Mouse (Mus musculus): ENCODE measurements around the gene Gys1. TPM values are rescaled to one million over a fixed set of nuclear protein-coding genes. Genes with fewer than 3 reads are reported as not detected.

Gene Gys1
- polyA plus RNA-seq, 1 experiment, result not detected

- no peak for TF ChIP-seq POLR2A (IDR thresholded peaks at IDR 0.05; ENCODE audit: insufficient read depth, low read depth, low read length)
- peak; percentile 49; the same call in 1 of the 2 replicates for TF ChIP-seq CTCF (IDR thresholded peaks at IDR 0.05; ENCODE audit: insufficient read depth, low read depth, low read length)
- peak overlapping the region; percentile 8; the same call in 1 of the 2 replicates for H3K4me3 ChIP-seq (ENCODE audit: insufficient read depth, low read depth, low read length)
- H3K27ac ChIP-seq (ENCODE audit: insufficient read depth, low read depth, low read length), result no peak overlapping the region
- peaks cover 7% of the 10 kb centered on the region for H3K4me1 ChIP-seq (ENCODE audit: control insufficient read depth, insufficient read depth, low read length)
- WGBS, result 35% methylated on average over 11 of the region's 11 CpGs
Measured at GRCm38 (mm10) chr7:45447325-45447990, 12.8 kb downstream of the Gys1 start.

GRCm38 (mm10) chr7:45449974-45450373 is 15.3 kb downstream of the Gys1 start:
- TF ChIP-seq POLR2A (IDR thresholded peaks at IDR 0.05; ENCODE audit: insufficient read depth, low read depth, low read length), result no peak
- TF ChIP-seq CTCF (IDR thresholded peaks at IDR 0.05; ENCODE audit: insufficient read depth, low read depth, low read length), result no peak
- no peak overlapping the region for H3K27ac ChIP-seq (ENCODE audit: insufficient read depth, low read depth, low read length)
- H3K4me3 ChIP-seq (ENCODE audit: insufficient read depth, low read depth, low read length), result no peak overlapping the region
- peaks cover 7% of the 10 kb centered on the region for H3K4me1 ChIP-seq (ENCODE audit: control insufficient read depth, insufficient read depth, low read length)
- 79% methylated on average over 1 of the region's 1 CpGs for WGBS

GRCm38 (mm10) chr7:45451344-45451982 is 16.8 kb downstream of the Gys1 start:
- H3K27ac ChIP-seq (ENCODE audit: insufficient read depth, low read depth, low read length), result peak overlapping the region; percentile 16; the same call in 1 of the 2 replicates
- TF ChIP-seq POLR2A (IDR thresholded peaks at IDR 0.05; ENCODE audit: insufficient read depth, low read depth, low read length) (no peak), CTCF (IDR thresholded peaks at IDR 0.05; ENCODE audit: insufficient read depth, low read depth, low read length) (peak; percentile 73)
- WGBS, result 39% methylated on average over 23 of the region's 23 CpGs
- peaks cover 7% of the 10 kb centered on the region for H3K4me1 ChIP-seq (ENCODE audit: control insufficient read depth, insufficient read depth, low read length)
- H3K4me3 ChIP-seq (ENCODE audit: insufficient read depth, low read depth, low read length), result peak overlapping the region; percentile 44

- 92% methylated on average over 15 of the region's 15 CpGs for WGBS
- Histone ChIP-seq H3K27ac (ENCODE audit: insufficient read depth, low read depth, low read length) (no peak overlapping the region), H3K4me3 (ENCODE audit: insufficient read depth, low read depth, low read length) (no peak overlapping the region), H3K4me1 (ENCODE audit: control insufficient read depth, insufficient read depth, low read length) (peaks cover 17% of the 10 kb centered on the region)
- no peak for TF ChIP-seq CTCF (IDR thresholded peaks at IDR 0.05; ENCODE audit: insufficient read depth, low read depth, low read length)
Measured at GRCm38 (mm10) chr7:45454971-45455370, 20.3 kb downstream of the Gys1 start.

GRCm38 (mm10) chr7:45455932-45456696 is 21.5 kb downstream of the Gys1 start:
- TF ChIP-seq POLR2A (IDR thresholded peaks at IDR 0.05; ENCODE audit: insufficient read depth, low read depth, low read length) (no peak), CTCF (IDR thresholded peaks at IDR 0.05; ENCODE audit: insufficient read depth, low read depth, low read length) (no peak)
- H3K4me1 ChIP-seq (ENCODE audit: control insufficient read depth, insufficient read depth, low read length), result peaks cover 27% of the 10 kb centered on the region
- WGBS, result 73% methylated on average over 13 of the region's 13 CpGs
- no peak overlapping the region for H3K27ac ChIP-seq (ENCODE audit: insufficient read depth, low read depth, low read length)
- H3K4me3 ChIP-seq (ENCODE audit: insufficient read depth, low read depth, low read length), result no peak overlapping the region

GRCm38 (mm10) chr7:45456721-45457203 is 22.1 kb downstream of the Gys1 start:
- no peak for TF ChIP-seq CTCF (IDR thresholded peaks at IDR 0.05; ENCODE audit: insufficient read depth, low read depth, low read length)
- no peak for TF ChIP-seq POLR2A (IDR thresholded peaks at IDR 0.05; ENCODE audit: insufficient read depth, low read depth, low read length)
- H3K4me3 ChIP-seq (ENCODE audit: insufficient read depth, low read depth, low read length), result no peak overlapping the region
- no peak overlapping the region for H3K27ac ChIP-seq (ENCODE audit: insufficient read depth, low read depth, low read length)
- 59% methylated on average over 9 of the region's 9 CpGs for WGBS
- H3K4me1 ChIP-seq (ENCODE audit: control insufficient read depth, insufficient read depth, low read length), result peaks cover 22% of the 10 kb centered on the region

- TF ChIP-seq CTCF (IDR thresholded peaks at IDR 0.05; ENCODE audit: insufficient read depth, low read depth, low read length) (no peak), POLR2A (IDR thresholded peaks at IDR 0.05; ENCODE audit: insufficient read depth, low read depth, low read length) (0 out of 2 replicates have a peak, but pooled peaks have one; percentile 10)
- Histone ChIP-seq H3K4me3 (ENCODE audit: insufficient read depth, low read depth, low read length) (no peak overlapping the region), H3K4me1 (ENCODE audit: control insufficient read depth, insufficient read depth, low read length) (peaks cover 22% of the 10 kb centered on the region), H3K27ac (ENCODE audit: insufficient read depth, low read depth, low read length) (no peak overlapping the region)
- whole genome bisulfite sequencing, result 42% methylated on average over 10 of the region's 10 CpGs
Measured at GRCm38 (mm10) chr7:45457204-45458060, 22.8 kb downstream of the Gys1 start.
